Mouse (Mus musculus) layer of hippocampus, adult 9-11 months (tissue): ENCODE results near the gene Dennd1b.

Experiments used
- DNase-seq: peaks from one replicate; pipeline ENCODE4 v3.0.0; 2022

Dennd1b gene

GRCm38 (mm10) chr1:139025882-139026645 is 62.8 kb downstream of the Dennd1b start:
- no peak for DNase-seq

- DNase-seq = no peak
Measured at GRCm38 (mm10) chr1:139029521-139029920, 66.3 kb downstream of the Dennd1b start.

DNA sequence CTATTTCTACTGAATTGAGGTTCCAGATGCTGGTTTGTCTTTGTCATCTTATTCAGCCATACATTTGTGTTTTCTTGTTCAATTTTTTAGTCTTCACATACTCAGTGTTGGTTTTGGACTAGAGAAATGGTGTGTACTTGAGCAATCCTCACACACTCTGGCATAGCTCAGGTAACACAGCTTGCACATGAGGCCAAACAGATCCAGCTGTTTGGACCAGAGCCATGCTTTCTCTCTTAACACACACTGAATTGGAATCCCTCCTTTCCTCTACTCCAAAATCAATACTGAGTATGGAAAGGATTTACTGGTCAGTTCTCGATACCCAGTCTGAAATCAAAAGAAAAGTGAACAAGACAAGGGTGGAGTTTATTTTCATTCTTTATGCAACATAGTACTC is 69.2 kb downstream of the Dennd1b start:
- DNase-seq = no peak

DNA sequence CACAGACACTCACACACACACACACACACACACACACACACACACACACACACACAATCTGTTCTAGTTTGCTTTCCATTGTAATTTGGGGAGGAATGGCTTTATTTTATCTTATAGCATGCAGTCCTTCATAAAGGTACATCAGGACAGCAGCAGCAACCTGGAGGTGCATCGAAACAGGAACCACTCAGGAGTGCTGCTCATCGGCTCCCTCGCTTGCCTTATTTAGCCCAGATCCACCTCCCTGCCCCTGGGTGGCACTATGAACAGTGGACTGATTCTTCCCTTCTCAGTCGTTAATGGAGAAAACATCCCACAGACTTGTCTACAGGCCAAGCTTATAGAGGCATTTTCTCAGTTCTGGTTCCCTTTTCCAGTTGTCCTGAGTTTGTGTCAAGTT is 71.9 kb downstream of the Dennd1b start:
- no peak for DNase-seq

DNA sequence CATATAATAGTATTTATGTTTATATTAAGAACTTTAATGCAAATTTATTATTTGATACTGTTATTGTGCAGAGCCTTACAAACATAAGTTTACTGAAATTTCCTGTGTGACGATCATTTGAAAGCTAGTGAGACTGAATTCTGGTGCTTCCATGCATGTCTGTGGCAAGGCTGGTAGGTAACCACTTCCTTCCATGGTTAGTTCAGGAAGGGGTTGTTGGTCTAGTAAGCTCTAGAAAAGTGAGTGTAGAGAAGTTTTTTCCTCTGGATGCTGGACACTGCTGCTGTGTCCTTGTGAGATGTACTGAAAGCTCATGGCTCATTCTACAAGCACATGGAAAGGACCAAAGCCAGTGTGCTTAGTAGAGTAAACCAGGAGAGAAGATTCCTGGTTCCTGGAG is 73.1 kb downstream of the Dennd1b start:
- no peak for DNase-seq

- no peak for DNase-seq
Measured at GRCm38 (mm10) chr1:139036768-139037507, 73.7 kb downstream of the Dennd1b start.

DNA sequence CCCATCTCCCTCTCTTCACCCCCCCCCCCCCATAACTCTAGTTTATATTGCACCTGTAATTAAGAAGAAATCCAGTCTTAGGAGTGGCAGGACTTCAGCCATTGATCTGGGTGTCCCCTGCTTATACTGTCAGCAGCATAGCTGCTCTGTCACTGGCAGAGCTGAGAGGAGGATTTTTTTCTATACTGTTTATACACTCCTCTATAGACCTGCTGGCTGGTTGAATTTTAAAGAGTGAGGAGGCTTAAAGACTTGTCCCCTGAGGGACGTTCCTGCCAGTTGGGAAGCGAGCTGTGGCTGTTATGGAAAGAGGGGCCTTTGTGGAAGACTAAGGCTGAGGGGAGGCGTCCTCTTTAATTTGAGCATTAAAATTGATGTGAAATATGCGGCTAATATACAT is 74.8 kb downstream of the Dennd1b start:
- DNase-seq = no peak

DNA sequence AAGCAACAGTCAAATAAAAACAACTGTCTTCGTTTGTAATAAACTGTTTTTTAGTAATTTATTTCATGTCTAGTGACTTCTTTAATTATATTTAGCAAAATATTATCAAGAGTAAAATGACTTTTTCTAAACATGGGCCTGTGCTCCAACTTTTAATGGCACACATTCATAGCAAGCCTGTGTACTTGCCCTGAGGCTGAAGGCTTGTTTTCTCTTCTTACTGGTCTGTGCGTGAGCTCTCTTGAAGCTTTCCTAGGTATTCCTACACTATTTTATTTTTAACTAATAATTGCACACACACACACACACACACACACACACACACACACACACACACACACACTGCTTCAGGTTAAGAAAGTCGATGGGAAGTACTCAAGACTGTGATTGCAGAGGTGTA is 75.4 kb downstream of the Dennd1b start:
- no peak for DNase-seq

GRCm38 (mm10) chr1:139039529-139040230 is 76.4 kb downstream of the Dennd1b start:
- no peak for DNase-seq

GRCm38 (mm10) chr1:139049075-139049474 is 85.8 kb downstream of the Dennd1b start:
- DNase-seq = no peak

DNA sequence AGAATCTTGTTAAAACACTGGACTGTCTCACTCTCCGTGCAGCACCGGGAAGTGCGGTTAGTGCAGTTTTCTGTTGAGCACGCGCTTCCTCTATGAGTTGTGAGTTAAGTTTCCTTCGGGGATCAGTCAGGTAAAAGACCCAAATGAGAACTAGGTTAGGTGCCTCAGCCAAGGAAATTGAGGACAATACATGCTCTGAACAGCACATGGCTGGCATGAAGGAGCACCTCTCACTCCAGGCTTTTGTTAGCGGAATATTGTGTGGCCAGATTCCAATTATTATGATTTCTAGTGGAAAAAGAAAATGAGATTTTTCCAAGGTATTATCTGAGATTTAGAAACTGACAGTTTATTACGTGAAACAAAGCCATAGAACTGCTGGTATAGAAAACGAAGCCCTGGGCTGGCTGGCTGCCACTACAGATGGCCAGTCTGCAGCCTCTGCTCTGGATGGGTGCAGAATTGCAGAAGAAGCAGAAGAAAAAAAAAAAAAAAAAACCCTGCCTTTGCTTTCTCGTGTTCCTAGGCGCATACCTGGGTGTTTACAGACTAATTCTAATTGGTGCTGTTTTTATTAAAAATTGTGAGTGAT is 86.7 kb downstream of the Dennd1b start:
- DNase-seq = no peak

- no peak for DNase-seq
Measured at GRCm38 (mm10) chr1:139053003-139053402, 89.8 kb downstream of the Dennd1b start.

DNA sequence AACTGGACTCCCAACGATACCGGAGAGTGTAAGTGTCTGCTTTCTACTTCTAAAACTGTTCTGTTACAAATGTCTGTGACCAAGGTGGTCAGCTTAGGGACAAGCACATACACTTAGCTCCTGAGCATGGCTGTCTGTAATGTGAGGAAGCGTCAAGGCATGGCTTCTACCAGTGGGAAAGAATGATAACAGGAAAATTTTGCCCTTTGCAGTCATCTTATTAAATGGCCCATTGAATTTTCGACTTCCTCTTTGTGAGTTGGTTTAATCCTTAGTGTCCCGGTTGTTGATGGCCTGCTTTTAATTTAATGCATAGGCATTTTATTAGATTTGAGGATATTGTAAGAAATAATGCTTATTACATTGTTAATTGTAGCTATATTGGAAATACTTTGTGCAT is 97.1 kb downstream of the Dennd1b start:
- DNase-seq = no peak

DNA sequence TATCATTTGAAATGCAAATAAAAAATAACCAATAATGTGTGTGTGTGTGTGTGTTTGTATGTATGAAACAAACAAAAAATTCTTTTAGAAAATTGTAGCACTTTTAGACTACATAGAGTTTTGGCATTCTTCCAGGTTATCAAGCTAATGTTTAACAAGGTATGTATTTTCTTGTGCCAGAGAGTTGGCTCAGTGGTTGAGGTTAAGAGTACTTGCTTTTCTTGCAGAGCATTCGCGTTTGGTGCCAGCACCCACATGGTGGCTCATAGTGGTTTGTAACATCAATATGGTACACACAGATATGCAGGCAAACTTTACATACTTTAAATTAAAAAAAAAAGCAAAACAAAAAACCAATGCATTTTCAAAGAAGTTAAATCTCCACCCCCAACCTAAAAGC is 101.5 kb downstream of the Dennd1b start:
- no peak for DNase-seq

GRCm38 (mm10) chr1:139067210-139067609 is 104.0 kb downstream of the Dennd1b start:
- no peak for DNase-seq

DNA sequence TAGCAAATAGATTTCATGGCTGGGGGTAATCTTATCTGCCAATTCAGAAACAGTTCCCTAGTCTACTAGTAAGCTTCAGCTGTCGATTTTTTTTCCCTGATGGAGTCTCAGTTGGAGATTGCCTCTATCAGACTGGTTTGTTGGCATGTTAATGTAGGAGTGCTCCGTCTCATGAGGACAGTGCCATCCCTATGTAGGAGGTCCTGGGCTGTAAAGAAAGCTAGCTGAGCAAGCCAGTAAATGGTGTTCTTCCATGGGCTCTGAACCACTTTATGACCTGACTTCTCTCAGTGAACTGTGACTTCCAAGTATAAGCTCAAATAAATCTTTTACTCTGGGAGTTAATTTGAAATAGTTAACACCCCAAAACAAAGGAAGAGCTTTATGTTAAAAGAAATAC is 107.8 kb downstream of the Dennd1b start:
- DNase-seq = no peak

- DNase-seq = no peak
Measured at GRCm38 (mm10) chr1:139075671-139076070, 112.4 kb downstream of the Dennd1b start.

- no peak for DNase-seq
Measured at GRCm38 (mm10) chr1:139077989-139078388, 114.8 kb downstream of the Dennd1b start.

DNA sequence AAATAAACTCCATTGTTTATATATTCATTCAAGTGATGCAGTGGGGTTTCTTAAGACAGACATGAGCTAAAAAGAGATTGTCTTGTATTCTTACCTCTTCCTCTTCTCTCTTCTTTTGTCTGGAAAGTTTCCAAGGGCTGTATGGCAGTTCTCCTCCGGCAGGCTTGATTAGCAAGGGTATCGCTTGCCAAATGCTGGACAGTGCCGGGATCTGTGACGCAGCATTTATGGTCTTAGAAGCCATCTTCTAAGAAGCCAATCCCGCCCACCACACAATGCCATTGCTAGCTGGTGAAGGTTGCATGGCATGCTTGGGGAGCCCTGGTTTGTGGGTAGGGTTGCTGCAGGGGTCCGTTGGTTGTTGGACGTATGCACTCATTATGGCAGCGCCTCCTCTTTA is 115.8 kb downstream of the Dennd1b start:
- DNase-seq = no peak

- peak; percentile 44 for DNase-seq
Measured at GRCm38 (mm10) chr1:139079523-139079922, 116.3 kb downstream of the Dennd1b start.

GRCm38 (mm10) chr1:139080517-139081386 is 117.5 kb downstream of the Dennd1b start:
- no peak for DNase-seq

DNA sequence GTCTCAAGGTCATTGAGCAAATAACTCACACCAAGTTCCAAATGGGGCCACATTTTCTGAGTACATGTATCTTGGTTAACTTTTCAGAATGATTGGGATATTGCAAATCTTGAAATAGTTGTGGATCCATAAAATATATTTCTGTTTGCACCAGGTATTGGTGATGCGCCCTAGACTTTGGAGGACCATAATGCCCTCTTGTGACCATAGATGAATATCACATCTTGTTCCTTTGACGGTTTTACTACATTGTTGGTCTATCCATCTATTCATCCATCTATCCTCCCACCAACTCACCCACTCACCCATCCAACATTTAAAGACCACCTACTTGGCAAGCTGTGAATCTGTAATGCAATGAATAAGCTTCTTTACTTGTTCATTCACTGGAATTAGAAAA is 120.1 kb downstream of the Dennd1b start:
- DNase-seq = no peak
